Mouse (Mus musculus) natural killer cell, adult 2 months (primary cell): ENCODE data around the gene Slc23a4.

Source experiments
- DNase-seq, 2 experiments: peaks; one replicate each; pipeline ENCODE4 v3.0.0; 2022; ENCODE audit warnings: low spot score in 2 of 2

Slc23a4 gene

GRCm38 (mm10) chr6:34910371-34911219 is 77.6 kb downstream of the Slc23a4 start, which contains the start of gene Wdr91:
Gene Wdr91, minus strand, starts transcription at chr6:34910876.
- peak; percentile 89 to 93 for DNase-seq

DNA sequence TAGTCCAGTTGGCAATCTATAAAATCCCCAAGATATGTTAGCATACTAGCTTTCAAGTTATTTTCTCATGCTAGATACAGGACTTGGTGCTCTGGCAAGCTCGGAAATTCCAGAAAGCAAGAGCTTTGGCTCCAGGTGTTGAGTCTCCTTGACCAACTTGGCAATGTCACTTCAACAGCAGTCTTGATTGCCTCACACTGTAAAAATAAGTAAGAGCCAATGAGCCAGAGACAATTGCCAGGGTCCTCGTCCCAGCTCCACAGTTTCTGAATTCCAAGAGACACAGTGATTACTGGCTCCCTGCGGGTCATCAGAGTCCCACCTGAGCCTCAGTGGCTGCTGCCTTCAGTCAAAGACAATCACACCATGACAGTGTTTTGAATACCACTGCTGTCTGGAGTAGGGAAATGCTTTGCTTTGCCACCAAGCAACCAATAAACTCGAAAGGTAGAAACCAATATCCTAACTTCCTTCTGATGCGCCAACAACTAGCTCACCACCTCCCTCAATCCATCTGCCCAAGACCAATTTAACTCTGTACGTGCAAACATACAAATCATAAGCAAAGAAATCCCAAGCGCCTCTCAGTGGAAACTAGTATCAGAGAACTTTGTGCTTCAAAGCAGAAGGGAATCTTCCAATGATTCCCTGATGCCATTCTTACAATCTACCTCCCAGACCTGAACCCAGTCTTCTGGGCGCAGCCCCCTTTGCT is 78.4 kb downstream of the Slc23a4 start:
- no peak for DNase-seq

DNA sequence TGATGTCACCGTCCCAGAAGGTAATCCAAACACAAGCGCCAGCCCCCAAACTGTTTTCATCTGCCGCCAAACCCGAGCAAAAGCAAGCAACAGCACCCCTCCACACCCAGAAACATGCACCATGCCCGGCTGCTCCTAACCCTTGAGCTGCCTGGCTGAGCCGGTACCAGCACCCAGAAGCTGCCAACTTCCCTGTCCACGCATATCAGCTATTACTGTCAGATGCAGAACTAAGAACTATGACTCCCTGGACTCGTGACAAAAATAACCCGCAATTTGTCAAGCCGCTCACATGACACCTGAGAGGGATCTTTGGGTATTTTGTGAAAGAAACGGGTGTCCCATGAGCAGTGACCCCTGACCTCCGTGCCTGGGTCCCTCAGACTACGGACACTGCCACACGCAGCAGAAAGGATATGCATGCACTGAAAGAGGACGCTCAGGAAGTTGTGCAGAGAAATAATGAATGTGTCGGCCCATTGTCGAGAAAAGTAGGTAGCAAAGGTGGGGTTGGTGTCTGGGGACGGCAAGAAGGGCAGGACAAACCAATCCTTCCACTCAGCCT is 80.4 kb downstream of the Slc23a4 start:
- DNase-seq, result no peak

DNA sequence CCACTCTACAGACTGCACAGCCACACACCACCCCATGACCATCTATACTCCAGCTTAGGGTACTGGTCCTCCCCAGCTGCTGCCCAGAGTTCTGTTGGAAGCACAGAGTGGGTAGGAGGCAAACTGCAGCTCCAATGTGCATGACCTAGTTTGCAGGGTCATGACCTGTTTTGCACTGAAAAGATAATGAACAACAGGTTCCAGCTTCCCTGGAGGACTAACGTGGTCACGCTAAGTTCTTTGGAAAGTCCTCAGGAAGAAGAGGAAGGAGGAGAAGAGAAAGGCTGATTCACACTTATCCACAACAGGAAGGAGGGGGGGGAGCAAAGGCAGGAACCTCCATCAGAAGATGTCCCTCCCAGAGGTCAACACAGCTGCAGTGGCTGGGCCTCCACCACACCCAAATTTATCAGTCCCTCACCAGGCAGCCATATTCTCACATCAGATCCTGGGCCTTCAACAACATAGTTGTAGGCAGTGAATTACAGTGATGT is 81.0 kb downstream of the Slc23a4 start:
- no peak for DNase-seq

- no peak for DNase-seq
These were observed 81.5 kb downstream of the Slc23a4 start for GRCm38 (mm10) chr6:34906661-34907060.

DNA sequence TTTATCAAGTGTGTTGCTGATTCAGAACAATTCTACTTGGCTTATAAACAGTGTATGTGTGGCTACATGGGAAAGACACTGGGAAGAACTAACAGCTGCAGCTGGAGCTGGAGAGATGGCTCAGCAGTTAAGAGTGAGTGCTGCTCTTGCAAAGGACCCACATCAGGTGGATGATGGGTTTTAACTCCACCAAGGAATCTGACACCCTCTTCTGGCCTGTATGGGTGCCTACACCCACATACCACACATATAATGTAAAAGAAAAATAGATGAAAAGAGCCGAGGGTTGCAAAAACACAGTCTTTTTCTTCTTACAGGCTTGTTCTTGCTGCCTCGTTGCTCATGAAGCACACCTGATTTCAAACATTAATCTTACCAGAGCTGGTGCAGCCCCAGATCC is 82.1 kb downstream of the Slc23a4 start:
- DNase-seq, result no peak

DNA sequence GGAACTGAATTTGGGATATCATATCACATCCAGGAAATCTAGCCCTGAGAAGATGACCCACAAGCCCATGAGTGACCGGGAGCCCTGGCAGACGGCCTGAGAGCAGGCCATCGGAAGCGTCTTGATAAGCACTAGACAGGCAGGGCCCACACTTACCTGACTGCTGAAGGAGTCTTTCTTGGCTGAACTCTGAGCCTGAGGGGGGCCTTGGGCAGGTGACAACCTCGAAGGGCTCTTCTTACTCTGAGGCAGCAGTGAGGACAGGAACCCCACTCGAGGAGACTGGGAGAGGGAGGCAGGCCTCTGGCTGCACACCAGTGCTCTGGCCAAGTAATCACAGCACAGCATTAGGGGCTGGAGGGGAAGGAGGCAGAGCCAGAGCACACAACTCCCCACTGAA is 83.8 kb downstream of the Slc23a4 start:
- no peak for DNase-seq

DNA sequence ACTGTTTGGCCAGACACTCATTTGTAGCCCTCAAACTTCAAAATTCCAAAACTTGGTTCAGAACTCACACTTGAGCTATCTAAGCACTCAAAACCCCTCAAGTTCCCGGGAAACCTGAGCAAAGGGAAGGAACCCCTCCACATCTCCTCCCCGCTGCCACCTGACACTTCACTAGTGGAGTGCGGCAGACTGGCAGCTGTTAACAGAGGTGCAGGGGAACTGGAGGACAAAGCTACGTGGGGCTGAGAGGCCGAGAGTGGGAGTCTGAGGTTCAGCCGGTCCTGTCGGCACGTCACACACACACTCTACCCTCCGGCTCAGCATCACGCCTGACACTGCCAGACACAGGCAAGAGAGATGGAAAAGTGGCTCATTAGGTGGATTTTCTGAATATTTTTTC is 84.4 kb downstream of the Slc23a4 start:
- no peak for DNase-seq

- no peak for DNase-seq
These were observed 84.8 kb downstream of the Slc23a4 start for GRCm38 (mm10) chr6:34903441-34903840.

DNA sequence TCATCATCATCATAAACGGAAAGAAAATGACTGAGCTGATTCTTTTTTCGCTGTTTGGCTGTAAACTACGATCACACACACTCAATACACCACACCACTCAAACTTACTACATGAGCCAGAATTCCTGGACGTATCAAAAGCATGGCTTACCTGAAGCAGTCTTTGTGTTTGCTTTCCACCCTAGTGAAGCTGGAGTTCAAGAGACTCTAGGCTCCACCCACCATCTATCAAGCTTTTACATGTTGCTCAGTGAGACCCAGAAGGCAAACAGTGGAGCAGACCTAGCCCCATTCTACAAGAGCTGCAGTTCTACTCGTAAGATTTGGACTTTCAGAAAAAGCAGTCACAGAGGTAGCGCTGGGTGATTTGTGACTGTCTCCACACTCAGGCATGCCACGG is 85.6 kb downstream of the Slc23a4 start:
- no peak for DNase-seq

DNA sequence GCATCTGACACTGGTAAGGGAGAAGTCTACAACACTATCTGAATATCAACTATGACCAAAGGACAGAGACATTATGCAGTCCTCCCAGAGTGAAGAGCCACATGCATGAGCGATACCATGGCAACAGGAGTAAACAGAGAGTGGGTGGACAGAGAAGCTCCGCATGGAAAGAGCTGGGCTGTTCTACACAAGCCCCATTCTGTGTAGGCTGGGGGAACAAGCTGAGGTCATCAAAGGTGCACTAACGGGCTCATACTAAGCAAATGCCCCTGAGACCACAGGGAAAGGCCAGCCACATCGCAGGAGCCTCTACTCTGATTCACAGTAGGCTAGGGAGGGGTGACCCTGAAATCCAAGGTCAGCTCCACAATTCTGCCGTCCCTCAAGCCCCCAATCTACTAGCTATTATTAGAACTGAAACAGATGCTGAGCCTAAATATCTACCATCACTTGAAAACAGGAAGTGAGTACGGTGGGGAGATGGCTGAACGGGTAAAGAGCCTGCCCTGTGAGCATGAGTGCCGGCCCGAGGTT is 86.2 kb downstream of the Slc23a4 start:
- peak; percentile 36 to 63 for DNase-seq

DNA sequence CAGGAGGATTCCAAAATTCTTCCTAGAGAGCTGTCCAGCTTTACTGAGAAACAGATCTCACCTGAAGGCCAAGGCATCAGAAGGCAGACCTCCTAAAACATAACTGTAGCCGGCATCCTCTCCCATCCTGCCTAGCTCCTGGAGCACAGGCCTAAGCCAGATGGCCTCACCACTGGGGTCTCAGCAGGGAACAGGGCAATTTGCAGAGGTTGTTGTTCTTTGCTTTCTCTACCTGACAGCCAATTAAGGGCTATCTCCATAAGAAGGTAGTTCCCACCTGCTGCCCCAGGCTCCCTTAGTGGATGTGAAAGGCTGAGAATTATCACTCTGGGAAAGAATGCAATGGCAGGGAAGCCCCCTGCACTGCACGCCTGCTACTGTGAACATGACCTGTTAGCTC is 87.2 kb downstream of the Slc23a4 start:
- no peak for DNase-seq

- no peak for DNase-seq
These were observed 89.1 kb downstream of the Slc23a4 start for GRCm38 (mm10) chr6:34899127-34899526.

- no peak for DNase-seq
These were observed 91.9 kb downstream of the Slc23a4 start for GRCm38 (mm10) chr6:34896168-34896780.

GRCm38 (mm10) chr6:34895569-34895968 is 92.6 kb downstream of the Slc23a4 start:
- no peak for DNase-seq
